Mouse (Mus musculus) liver, postnatal 0 days (tissue): ENCODE measurements around the gene Rsph6a. TPM values are rescaled to one million over a fixed set of nuclear protein-coding genes. Genes with fewer than 3 reads are reported as not detected.

Experiments
- ATAC-seq: fragments of 200-750 bp; cut with Nextera tagmentation; 2 replicates; pipeline ENCODE4 v1.8.0; 2017; ENCODE audit warnings: mild to moderate bottlenecking, moderate library complexity
- DNase-seq: peaks from one replicate; pipeline ENCODE4 v3.0.0-alpha.2; 2016
- H3K27ac ChIP-seq: fragments of 300-500 bp; sonication (generic); 2 replicates; pipeline ENCODE4 v1.5.1; 2014; ENCODE audit warnings: antibody characterized with exemption, moderate library complexity, mild to moderate bottlenecking, low read depth
- H3K27me3 ChIP-seq: fragments of 300-500 bp; sonication (generic); 2 replicates; pipeline ENCODE4 v1.6.1; 2014; ENCODE audit warnings: low read length, control low read depth, mixed read lengths; ENCODE audit not compliant: insufficient read depth
- H3K36me3 ChIP-seq: fragments of 300-500 bp; sonication (generic); replicated peaks from 2 replicates; pipeline ENCODE4 v1.6.1; 2014; ENCODE audit warnings: mild to moderate bottlenecking, control low read depth, low read length, moderate library complexity, mixed read lengths; ENCODE audit not compliant: insufficient read depth
- H3K4me1 ChIP-seq: fragments of 300-500 bp; sonication (generic); 2 replicates; pipeline ENCODE4 v1.6.1; 2014; ENCODE audit warnings: antibody characterized with exemption, mild to moderate bottlenecking, control low read depth; ENCODE audit not compliant: insufficient read depth
- H3K4me2 ChIP-seq: fragments of 300-500 bp; sonication (generic); 2 replicates; pipeline ENCODE4 v1.6.1; 2014; ENCODE audit warnings: low read depth, mild to moderate bottlenecking, low read length, moderate library complexity, mixed read lengths
- H3K4me3 ChIP-seq: fragments of 300-500 bp; sonication (generic); 2 replicates; pipeline ENCODE4 v1.5.1; 2014; ENCODE audit warnings: low read depth, low read length
- H3K9ac ChIP-seq: fragments of 300-500 bp; sonication (generic); replicated peaks from 2 replicates; pipeline ENCODE4 v1.6.1; 2014; ENCODE audit warnings: mild to moderate bottlenecking, moderate library complexity
- H3K9me3 ChIP-seq: fragments of 300-500 bp; sonication (generic); 2 replicates; pipeline ENCODE4 v1.6.1; 2016; ENCODE audit warnings: mild to moderate bottlenecking, control low read depth, low read length, mixed read lengths
- CTCF ChIP-seq: sonication (generic); IDR thresholded peaks from 2 replicates; pipeline ENCODE4 v1.5.1; 2016; ENCODE audit warnings: antibody characterized with exemption, low read depth
- EP300 ChIP-seq: IDR thresholded peaks from 2 replicates; pipeline ENCODE4 v1.6.1; 2016; ENCODE audit warnings: antibody characterized with exemption, low read depth, mild to moderate bottlenecking
- WGBS: fragments of 180-500 bp; shearing (Covaris S2); extraction: QIAGEN DNeasy Blood & Tissue Kit; methylation state at CpG from one replicate; pipeline ENCODE4 v1.1.7; 2014; ENCODE audit not compliant: insufficient replicate concordance; 5-methylcytosine and 5-hydroxymethylcytosine counted together
- polyA plus RNA-seq: library from polyadenylated mRNA; unstranded; fragments of >200 nt; fragmentation: Nextera tagmentation; extraction: Ambion mirVana; gene quantifications from 2 replicates; pipeline ENCODE4 v1.2.1, GENCODE M21; 2015

Gene Rsph6a
- polyA plus RNA-seq, 1 experiment from 2014 or later = not detected

GRCm38 (mm10) chr7:19051161-19051560, 3.3 kb upstream of the Rsph6a start:
- H3K9ac ChIP-seq = no peak overlapping the region
- H3K27me3 ChIP-seq = no peaks in the 10 kb centered on the region
- no peak for TF ChIP-seq CTCF
- no peak for TF ChIP-seq EP300
- H3K36me3 ChIP-seq = peaks cover 48% of the 10 kb centered on the region
- no peak overlapping the region for H3K4me2 ChIP-seq
- H3K4me1 ChIP-seq = no peaks in the 10 kb centered on the region
- ATAC-seq = no peak
- no peak overlapping the region for H3K27ac ChIP-seq
- H3K4me3 ChIP-seq = no peak overlapping the region
- DNase-seq = no peak
- H3K9me3 ChIP-seq = no peaks in the 10 kb centered on the region
- WGBS = 67% methylated on average over 4 of the region's 4 CpGs

- Histone ChIP-seq H3K4me1 (no peaks in the 10 kb centered on the region), H3K4me2 (no peak overlapping the region), H3K27me3 (no peaks in the 10 kb centered on the region), H3K9me3 (no peaks in the 10 kb centered on the region), H3K27ac (no peak overlapping the region), H3K4me3 (no peak overlapping the region), H3K36me3 (peaks cover 35% of the 10 kb centered on the region), H3K9ac (no peak overlapping the region)
- no peak for TF ChIP-seq EP300
- TF ChIP-seq CTCF = no peak
- DNase-seq (no peak), ATAC-seq (no peak)
- 84% methylated on average over 15 of the region's 15 CpGs for WGBS
Observed at GRCm38 (mm10) chr7:19052345-19053135, 1.9 kb upstream of the Rsph6a start.

DNA sequence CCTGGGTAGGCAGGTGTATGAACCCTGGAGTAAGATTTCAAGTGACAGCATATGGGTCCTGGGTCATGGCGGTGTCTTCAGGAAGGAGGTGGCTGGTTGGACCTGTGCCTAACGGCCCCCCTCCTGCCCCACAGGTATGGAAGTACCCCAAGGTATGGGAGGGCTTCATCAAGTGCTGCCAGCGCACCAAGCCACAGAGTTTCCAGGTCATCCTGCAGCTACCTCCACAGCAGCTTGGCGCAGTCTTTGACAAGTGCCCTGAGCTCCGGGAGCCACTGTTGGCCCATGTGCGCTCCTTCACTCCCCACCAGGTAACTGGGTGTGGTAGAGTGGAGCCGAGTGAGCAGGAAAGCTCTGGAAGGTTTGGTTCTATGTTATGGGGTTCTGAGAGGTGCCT, 1.4 kb upstream of the Rsph6a start:
- Histone ChIP-seq H3K9me3 (no peaks in the 10 kb centered on the region), H3K4me2 (no peak overlapping the region), H3K27ac (no peak overlapping the region), H3K9ac (no peak overlapping the region), H3K27me3 (no peaks in the 10 kb centered on the region), H3K36me3 (peaks cover 29% of the 10 kb centered on the region), H3K4me1 (no peaks in the 10 kb centered on the region), H3K4me3 (no peak overlapping the region)
- WGBS = 85% methylated on average over 7 of the region's 7 CpGs
- ATAC-seq (no peak), DNase-seq (no peak)
- TF ChIP-seq CTCF = no peak
- TF ChIP-seq EP300 = no peak

GRCm38 (mm10) chr7:19054777-19055076, 237 bp downstream of the Rsph6a start:
- H3K9me3 ChIP-seq = no peaks in the 10 kb centered on the region
- no peaks in the 10 kb centered on the region for H3K4me1 ChIP-seq
- ATAC-seq = no peak
- no peak for TF ChIP-seq CTCF
- no peak for TF ChIP-seq EP300
- 84% methylated on average over 9 of the region's 9 CpGs for WGBS
- peaks cover 19% of the 10 kb centered on the region for H3K36me3 ChIP-seq
- no peak overlapping the region for H3K27ac ChIP-seq
- H3K9ac ChIP-seq = no peak overlapping the region
- H3K4me3 ChIP-seq = no peak overlapping the region
- DNase-seq = no peak
- no peak overlapping the region for H3K4me2 ChIP-seq
- no peaks in the 10 kb centered on the region for H3K27me3 ChIP-seq

DNA sequence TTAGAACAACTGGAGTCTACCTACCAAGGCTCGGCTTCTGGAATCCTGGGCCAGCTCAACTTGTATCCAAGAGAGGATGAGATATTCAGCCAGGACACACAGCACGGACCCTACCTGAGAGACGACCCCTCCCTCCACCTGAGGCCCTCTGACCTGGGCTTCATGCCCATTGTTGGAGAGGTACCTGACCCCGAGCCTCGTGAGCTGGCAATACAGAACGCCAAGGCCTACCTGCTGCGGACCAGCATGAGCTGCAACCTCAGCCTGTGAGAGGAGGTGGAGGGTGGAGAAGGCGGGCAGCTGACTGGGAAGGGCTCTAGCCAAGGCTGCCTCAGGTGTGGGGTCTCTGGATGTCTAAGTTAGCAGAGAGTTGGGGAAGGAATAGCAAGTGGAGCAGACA, 618 bp downstream of the Rsph6a start:
- no peak overlapping the region for H3K9ac ChIP-seq
- peaks cover 15% of the 10 kb centered on the region for H3K36me3 ChIP-seq
- DNase-seq (no peak), ATAC-seq (no peak)
- no peak for TF ChIP-seq CTCF
- no peak for TF ChIP-seq EP300
- H3K4me2 ChIP-seq = no peak overlapping the region
- no peak overlapping the region for H3K27ac ChIP-seq
- H3K9me3 ChIP-seq = no peaks in the 10 kb centered on the region
- WGBS = 82% methylated on average over 8 of the region's 8 CpGs
- no peaks in the 10 kb centered on the region for H3K4me1 ChIP-seq
- H3K4me3 ChIP-seq = no peak overlapping the region
- no peaks in the 10 kb centered on the region for H3K27me3 ChIP-seq

DNA sequence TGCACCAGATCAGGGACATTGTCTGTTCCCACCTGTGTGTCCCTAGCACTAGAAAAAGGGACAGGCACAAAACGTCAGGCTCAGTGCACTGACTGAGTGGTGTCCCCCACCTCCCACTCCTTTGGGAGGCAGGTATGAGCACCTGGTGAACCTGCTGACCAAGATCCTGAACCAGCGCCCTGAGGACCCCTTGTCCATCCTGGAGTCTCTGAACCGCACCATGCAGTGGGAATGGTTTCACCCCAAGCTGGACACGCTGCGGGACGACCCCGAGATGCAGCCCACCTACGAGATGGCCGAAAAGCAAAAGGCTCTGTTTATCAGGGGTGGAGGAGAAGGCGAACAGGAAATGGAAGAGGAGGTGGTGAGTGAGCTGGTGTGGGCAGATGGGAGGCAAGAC, 2.9 kb downstream of the Rsph6a start:
- no peak for DNase-seq
- WGBS = 75% methylated on average over 10 of the region's 10 CpGs

More for the DNA sequence above, 2.9 kb downstream of the Rsph6a start:
- no peaks in the 10 kb centered on the region for H3K4me1 ChIP-seq
- no peak overlapping the region for H3K4me3 ChIP-seq
- no peak for ATAC-seq
- no peaks in the 10 kb centered on the region; the same call in 1 of the 2 replicates for H3K36me3 ChIP-seq
- H3K9ac ChIP-seq = no peak overlapping the region
- no peak for TF ChIP-seq EP300
- H3K9me3 ChIP-seq = no peaks in the 10 kb centered on the region
- no peak overlapping the region for H3K4me2 ChIP-seq
- H3K27ac ChIP-seq = no peak overlapping the region
- no peaks in the 10 kb centered on the region for H3K27me3 ChIP-seq
